Mouse (Mus musculus) embryonic facial prominence, embryonic 15.5 days (tissue): ENCODE results near the gene Pak3. TPM values are rescaled to one million over a fixed set of nuclear protein-coding genes. Genes with fewer than 3 reads are reported as not detected.

Experiments
- ATAC-seq: fragments of 200-750 bp; cut with Nextera tagmentation; 2 replicates; pipeline ENCODE4 v1.8.0; 2017; ENCODE audit warnings: low read depth, moderate TSS enrichment; ENCODE audit not compliant: insufficient number of reproducible peaks, low FRiP score, low TSS enrichment
- H3K27ac ChIP-seq: fragments of 300-500 bp; sonication (generic); replicated peaks from 2 replicates; pipeline ENCODE4 v1.5.1; 2015; ENCODE audit warnings: mild to moderate bottlenecking, inconsistent platforms
- H3K27me3 ChIP-seq: fragments of 300-500 bp; sonication (generic); 2 replicates; pipeline ENCODE4 v1.6.1; 2015; ENCODE audit warnings: inconsistent platforms
- H3K36me3 ChIP-seq: fragments of 300-500 bp; sonication (generic); 2 replicates; pipeline ENCODE4 v1.6.1; 2015; ENCODE audit warnings: mild to moderate bottlenecking, inconsistent platforms
- H3K4me1 ChIP-seq: fragments of 300-500 bp; sonication (generic); 2 replicates; pipeline ENCODE4 v1.6.1; 2015; ENCODE audit warnings: inconsistent platforms
- H3K4me2 ChIP-seq: fragments of 300-500 bp; sonication (generic); replicated peaks from 2 replicates; pipeline ENCODE4 v1.6.1; 2015; ENCODE audit warnings: mild to moderate bottlenecking, inconsistent platforms
- H3K4me3 ChIP-seq: fragments of 300-500 bp; sonication (generic); replicated peaks from 2 replicates; pipeline ENCODE4 v1.5.1; 2015; ENCODE audit warnings: mild to moderate bottlenecking, inconsistent platforms
- H3K9ac ChIP-seq: fragments of 300-500 bp; sonication (generic); 2 replicates; pipeline ENCODE4 v1.6.1; 2015; ENCODE audit warnings: inconsistent platforms
- H3K9me3 ChIP-seq: fragments of 300-500 bp; sonication (generic); replicated peaks from 2 replicates; pipeline ENCODE4 v1.6.1; 2016; ENCODE audit warnings: inconsistent platforms
- WGBS: fragments of 180-500 bp; shearing (Covaris S2); methylation state at CpG from one replicate; pipeline ENCODE4 v1.1.7; 2015; 5-methylcytosine and 5-hydroxymethylcytosine counted together
- polyA plus RNA-seq: library from polyadenylated mRNA; unstranded; fragments of >200 nt; fragmentation: Nextera tagmentation; extraction: Ambion mirVana; gene quantifications from 2 replicates; pipeline ENCODE4 v1.2.1, GENCODE M21; 2015

The Pak3 gene
- polyA plus RNA-seq, 1 experiment from 2014 or later, result 18.5 TPM

DNA sequence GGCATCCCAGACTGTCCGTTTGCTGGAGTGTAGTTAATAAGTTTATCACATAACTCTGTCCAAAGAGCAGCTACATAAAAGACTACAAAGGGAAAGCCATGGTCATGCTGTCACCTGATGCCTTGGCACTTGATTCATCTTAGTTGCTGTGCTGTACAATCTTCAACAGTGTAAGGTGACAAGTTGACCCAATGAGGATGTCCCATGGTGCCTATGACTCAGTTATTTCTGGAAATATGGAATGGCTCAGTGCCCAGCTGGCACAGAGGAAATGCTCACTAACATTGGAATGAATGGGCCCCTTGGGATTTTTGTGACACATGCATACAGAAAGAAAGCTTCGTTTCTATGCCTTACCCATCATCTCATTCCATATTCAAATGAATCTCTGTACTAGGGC, 55.3 kb downstream of the Pak3 start:
- no peaks in the 10 kb centered on the region for H3K27me3 ChIP-seq
- H3K27ac ChIP-seq, result no peak overlapping the region

DNA sequence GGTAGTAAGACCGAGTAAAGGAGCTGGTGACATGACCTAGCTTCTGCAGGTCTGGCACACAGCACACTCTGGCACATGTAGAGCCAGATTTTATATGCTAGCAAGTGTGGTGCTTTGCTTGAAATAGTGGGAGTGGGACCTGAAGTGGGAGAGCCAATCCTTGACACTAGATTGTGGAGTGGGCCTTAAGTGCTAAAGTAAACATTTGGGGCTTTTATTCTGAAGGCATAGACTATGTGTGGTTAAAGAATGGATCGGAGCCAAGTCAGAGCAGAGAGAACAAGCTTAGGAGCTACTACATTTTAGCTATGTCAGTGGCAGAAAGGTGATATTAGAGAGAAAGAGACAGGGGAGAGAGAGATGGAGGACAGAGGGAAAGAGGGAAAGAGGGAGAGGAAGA, 61.5 kb downstream of the Pak3 start:
- ATAC-seq, result no peak
- no peaks in the 10 kb centered on the region for H3K27me3 ChIP-seq
- no peaks in the 10 kb centered on the region for H3K4me1 ChIP-seq
- no peaks in the 10 kb centered on the region for H3K36me3 ChIP-seq
- no peak overlapping the region for H3K27ac ChIP-seq
- no peaks in the 10 kb centered on the region for H3K9me3 ChIP-seq
- H3K9ac ChIP-seq, result no peak overlapping the region
- 65% methylated on average over 2 of the region's 2 CpGs for WGBS
- H3K4me2 ChIP-seq, result no peak overlapping the region
- H3K4me3 ChIP-seq, result no peak overlapping the region

More for the DNA sequence above, 55.3 kb downstream of the Pak3 start:
- ATAC-seq, result no peak
- H3K4me3 ChIP-seq, result no peak overlapping the region
- WGBS, result 41% methylated on average over 2 of the region's 2 CpGs
- no peaks in the 10 kb centered on the region for H3K4me1 ChIP-seq
- H3K9me3 ChIP-seq, result no peaks in the 10 kb centered on the region
- H3K36me3 ChIP-seq, result no peaks in the 10 kb centered on the region
- H3K4me2 ChIP-seq, result no peak overlapping the region
- no peak overlapping the region for H3K9ac ChIP-seq

DNA sequence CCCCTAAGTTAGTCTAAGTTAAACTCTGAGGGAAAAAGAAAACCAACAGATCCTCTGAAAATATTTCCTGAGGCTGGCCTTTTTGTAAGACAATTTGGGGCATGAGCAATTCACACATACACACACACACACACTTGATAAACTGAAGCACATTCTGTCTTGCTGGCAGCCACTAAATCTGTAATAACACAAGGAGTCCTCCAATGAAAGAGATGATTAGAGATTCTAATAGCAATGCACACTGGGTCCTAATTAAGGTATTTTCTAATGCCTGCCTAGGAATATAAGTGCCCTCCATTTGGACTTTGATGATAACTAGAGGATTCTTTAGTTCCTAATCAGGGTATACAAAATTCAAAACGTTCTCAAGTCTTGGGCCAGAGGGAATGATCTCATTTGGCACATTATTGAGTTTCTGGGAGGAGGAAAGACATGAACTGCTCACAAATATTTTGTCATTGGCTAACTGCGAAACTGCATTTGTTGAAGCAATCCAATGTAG, 62.1 kb downstream of the Pak3 start:
- 57% methylated on average over 2 of the region's 2 CpGs for WGBS
- no peak overlapping the region for H3K4me3 ChIP-seq
- no peaks in the 10 kb centered on the region for H3K9me3 ChIP-seq
- no peak overlapping the region for H3K9ac ChIP-seq
- H3K27me3 ChIP-seq, result no peaks in the 10 kb centered on the region
- ATAC-seq, result no peak
- no peak overlapping the region for H3K4me2 ChIP-seq
- no peaks in the 10 kb centered on the region for H3K36me3 ChIP-seq
- no peak overlapping the region for H3K27ac ChIP-seq
- no peaks in the 10 kb centered on the region for H3K4me1 ChIP-seq

DNA sequence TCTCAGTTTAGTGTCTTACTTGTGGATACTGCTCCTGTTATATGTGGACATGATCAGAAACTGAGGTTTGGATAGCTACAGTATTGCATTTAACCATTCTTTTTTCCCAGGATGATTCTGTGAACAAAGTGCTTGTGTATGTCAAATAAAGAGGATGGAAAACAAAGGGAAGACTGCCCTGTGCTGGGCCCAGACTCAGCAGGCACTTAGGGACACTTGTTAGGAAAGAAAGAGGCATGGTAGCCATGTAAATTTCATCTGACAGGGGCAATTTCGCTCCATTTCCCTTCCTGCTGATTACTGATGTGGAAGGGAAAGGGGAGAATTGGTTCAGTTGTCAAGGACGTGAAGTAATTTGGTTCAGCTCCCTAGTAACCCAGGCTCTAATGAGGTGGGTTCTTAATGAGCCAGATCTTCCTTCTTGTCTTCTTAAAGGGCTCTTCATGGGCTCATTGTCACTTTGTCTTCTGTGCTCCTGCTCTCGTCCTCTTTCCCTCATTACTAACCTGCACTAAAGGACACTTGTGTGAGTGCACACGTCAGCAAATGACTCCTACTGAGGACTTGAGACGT, 88.6 kb downstream of the Pak3 start:
- Histone ChIP-seq H3K4me1 (no peaks in the 10 kb centered on the region), H3K4me3 (no peak overlapping the region), H3K9ac (no peak overlapping the region), H3K27ac (no peak overlapping the region), H3K9me3 (no peaks in the 10 kb centered on the region), H3K27me3 (no peaks in the 10 kb centered on the region; the same call in 1 of the 2 replicates), H3K4me2 (no peak overlapping the region), H3K36me3 (no peaks in the 10 kb centered on the region)
- WGBS, result 61% methylated on average over 5 of the region's 5 CpGs
- ATAC-seq, result no peak

DNA sequence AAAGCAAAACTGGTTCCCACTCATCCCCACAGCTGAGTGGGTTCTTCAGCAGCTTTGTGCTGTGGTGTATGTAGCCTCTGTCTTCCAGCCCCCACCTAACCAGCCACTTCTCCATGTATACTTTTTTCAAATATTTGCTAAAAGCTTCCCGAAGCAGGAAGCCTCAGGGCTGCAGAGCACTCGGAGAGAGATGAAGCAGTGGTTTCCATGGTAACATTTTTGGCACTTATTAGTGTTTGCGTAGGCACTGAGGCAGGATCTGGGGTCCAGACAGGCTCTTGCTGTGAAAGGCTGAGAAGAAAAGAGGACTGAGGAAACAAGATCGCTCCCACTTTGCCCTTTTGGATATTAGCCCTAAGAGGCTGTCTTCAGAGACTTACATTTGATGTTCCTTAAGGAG, 100.3 kb downstream of the Pak3 start:
- WGBS, result 37% methylated on average over 4 of the region's 4 CpGs
- ATAC-seq, result no peak

DNA sequence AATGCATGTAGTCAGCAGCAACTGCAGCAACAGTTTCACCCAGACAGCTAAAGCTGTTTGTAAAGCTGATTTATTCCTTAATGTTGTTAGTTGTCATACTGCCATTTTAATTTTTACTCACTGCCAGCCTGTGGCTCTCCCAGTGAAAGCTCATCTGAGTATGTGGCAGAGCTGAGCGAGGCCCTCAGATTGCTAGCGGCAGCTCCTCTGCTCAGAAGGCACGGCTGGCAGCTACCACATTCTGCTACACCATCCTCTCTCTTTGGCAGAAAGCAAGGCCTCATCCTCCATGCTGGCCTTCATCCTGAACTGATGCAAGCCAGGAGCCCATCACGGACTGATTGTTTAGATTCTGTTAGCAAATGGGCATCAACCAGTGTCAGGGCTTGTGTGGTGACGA, 109.4 kb downstream of the Pak3 start:
- no peak overlapping the region for H3K4me3 ChIP-seq
- ATAC-seq, result no peak
- no peaks in the 10 kb centered on the region; the same call in 1 of the 2 replicates for H3K27me3 ChIP-seq
- H3K9me3 ChIP-seq, result no peaks in the 10 kb centered on the region
- H3K4me2 ChIP-seq, result no peak overlapping the region
- no peaks in the 10 kb centered on the region for H3K36me3 ChIP-seq
- no peak overlapping the region for H3K9ac ChIP-seq
- no peak overlapping the region for H3K27ac ChIP-seq
- 75% methylated on average over 5 of the region's 5 CpGs for WGBS
- H3K4me1 ChIP-seq, result no peaks in the 10 kb centered on the region

More for the DNA sequence above, 100.3 kb downstream of the Pak3 start:
- no peaks in the 10 kb centered on the region for H3K4me1 ChIP-seq
- H3K9ac ChIP-seq, result no peak overlapping the region
- no peak overlapping the region for H3K27ac ChIP-seq
- H3K4me2 ChIP-seq, result no peak overlapping the region
- H3K27me3 ChIP-seq, result 0 out of 2 replicates have a peak, but pooled peaks cover 4% of the 10 kb centered on the region
- H3K4me3 ChIP-seq, result no peak overlapping the region
- no peaks in the 10 kb centered on the region for H3K9me3 ChIP-seq
- no peaks in the 10 kb centered on the region for H3K36me3 ChIP-seq

DNA sequence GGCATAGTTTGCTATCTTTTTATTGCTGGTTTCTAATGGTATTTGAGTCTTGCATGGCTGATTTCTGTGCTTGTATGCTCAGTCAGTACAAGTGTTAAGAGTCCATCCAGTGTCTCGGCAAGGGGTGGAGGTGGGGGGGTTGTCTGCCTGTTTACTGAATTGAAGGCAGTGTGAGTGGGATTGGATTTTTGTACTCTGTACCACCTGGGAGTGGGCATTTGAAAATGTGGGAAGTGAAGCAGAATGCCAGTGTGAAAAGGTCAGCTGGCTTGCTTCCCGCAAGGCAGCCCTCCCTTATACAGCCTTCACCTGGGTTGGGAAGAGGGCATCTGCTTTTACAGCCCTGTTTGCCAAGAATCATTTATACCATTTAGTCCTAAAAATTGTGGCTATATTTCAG, 125.5 kb downstream of the Pak3 start:
- 77% methylated on average over 2 of the region's 2 CpGs for WGBS
- Histone ChIP-seq H3K9ac (no peak overlapping the region), H3K4me2 (no peak overlapping the region), H3K4me1 (no peaks in the 10 kb centered on the region), H3K9me3 (no peaks in the 10 kb centered on the region), H3K27me3 (no peaks in the 10 kb centered on the region), H3K4me3 (no peak overlapping the region), H3K27ac (no peak overlapping the region), H3K36me3 (no peaks in the 10 kb centered on the region)
- ATAC-seq, result no peak

DNA sequence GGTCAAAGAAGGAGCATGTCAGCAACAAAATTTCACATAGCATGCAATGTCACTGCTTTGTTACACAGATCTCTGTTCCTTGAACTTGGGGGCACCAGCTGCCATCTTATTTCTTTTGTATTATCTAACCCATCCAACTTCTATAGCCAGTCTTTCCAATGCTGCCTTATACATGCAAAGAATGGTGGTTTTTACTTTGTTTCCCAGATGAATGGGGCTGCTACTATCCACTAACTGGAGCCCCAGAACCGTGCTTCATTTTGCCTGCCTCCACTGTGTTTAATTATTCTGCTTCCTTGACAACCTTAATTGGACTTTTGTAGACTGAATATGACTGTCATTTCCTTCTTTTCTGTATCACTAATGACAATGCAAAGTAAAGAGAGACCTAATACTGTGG, 126.4 kb downstream of the Pak3 start:
- WGBS, result 47% methylated on average over 1 of the region's 1 CpGs
- no peak for ATAC-seq

DNA sequence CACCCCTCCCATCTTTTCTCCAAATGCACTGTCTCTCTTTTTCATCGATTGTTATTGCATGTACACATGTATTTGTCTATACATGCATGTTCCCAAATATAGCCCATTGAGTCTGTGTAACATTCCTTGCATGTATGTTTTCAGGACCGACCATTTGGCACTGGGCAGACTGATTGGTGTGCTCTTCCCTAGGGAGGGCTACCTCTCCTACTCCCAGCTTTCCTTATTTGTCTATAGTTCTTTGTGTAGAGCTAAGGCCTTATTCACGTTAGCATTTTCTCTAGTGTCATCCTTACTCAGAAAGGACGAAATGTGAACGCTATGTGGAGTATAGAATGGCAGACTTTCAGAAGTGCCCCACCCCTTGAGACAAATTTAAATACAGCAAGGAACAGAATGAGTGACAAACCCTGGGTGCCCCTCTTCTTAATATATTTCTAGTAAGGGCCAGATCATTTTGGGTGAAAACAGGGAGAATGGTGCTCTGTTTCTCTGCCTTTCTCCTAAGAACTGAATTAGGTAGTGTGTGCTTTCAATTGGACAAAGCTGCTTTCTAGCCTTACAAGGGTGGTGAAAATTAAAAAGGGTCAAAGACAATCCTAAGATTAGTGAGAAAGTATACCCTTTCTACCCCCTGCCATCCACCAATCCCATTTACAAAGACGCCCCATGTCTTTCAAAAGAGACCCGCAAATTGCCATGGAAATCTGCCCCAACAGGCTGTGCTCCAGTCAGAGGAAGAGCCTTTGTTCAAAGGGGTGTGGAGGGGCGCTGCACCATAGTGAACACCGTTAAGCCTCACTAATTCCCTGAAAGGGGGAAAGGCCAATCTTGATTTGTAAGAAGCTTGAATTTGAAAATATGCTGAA, 136.2 kb downstream of the Pak3 start:
- WGBS, result 39% methylated on average over 9 of the region's 9 CpGs

More for the DNA sequence above, 126.4 kb downstream of the Pak3 start:
- no peaks in the 10 kb centered on the region for H3K4me1 ChIP-seq
- H3K4me2 ChIP-seq, result no peak overlapping the region
- no peak overlapping the region for H3K4me3 ChIP-seq
- H3K36me3 ChIP-seq, result no peaks in the 10 kb centered on the region
- no peaks in the 10 kb centered on the region for H3K27me3 ChIP-seq
- H3K27ac ChIP-seq, result no peak overlapping the region
- H3K9ac ChIP-seq, result no peak overlapping the region
- H3K9me3 ChIP-seq, result no peaks in the 10 kb centered on the region

DNA sequence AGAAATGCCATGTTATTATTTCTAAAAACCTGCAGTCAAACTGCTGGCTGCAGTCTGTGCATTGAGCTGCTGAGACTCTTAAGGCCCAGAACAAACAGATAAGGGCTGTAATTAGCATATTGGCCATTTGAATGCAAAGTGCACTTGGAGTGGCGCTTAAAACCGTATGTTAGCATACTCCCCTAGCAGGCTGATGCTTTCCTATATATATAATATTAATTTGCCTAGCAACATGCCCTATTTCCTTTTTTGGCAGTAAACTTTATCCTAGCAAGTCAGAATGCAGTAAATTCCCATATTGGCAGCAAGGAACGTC, 136.7 kb downstream of the Pak3 start:
- Histone ChIP-seq H3K36me3 (no peaks in the 10 kb centered on the region), H3K4me1 (no peaks in the 10 kb centered on the region), H3K27me3 (peaks cover 5% of the 10 kb centered on the region; the same call in 1 of the 2 replicates), H3K9ac (no peak overlapping the region), H3K4me2 (no peak overlapping the region), H3K4me3 (no peak overlapping the region), H3K27ac (no peak overlapping the region), H3K9me3 (no peaks in the 10 kb centered on the region)
- 23% methylated on average over 3 of the region's 3 CpGs for whole genome bisulfite sequencing
- ATAC-seq, result no peak

More for the DNA sequence above, 136.2 kb downstream of the Pak3 start:
- Histone ChIP-seq H3K4me1 (no peaks in the 10 kb centered on the region), H3K9ac (no peak overlapping the region), H3K27me3 (peaks cover 5% of the 10 kb centered on the region; the same call in 1 of the 2 replicates), H3K36me3 (no peaks in the 10 kb centered on the region), H3K4me3 (no peak overlapping the region), H3K9me3 (no peaks in the 10 kb centered on the region), H3K27ac (no peak overlapping the region), H3K4me2 (no peak overlapping the region)
- ATAC-seq, result no peak

DNA sequence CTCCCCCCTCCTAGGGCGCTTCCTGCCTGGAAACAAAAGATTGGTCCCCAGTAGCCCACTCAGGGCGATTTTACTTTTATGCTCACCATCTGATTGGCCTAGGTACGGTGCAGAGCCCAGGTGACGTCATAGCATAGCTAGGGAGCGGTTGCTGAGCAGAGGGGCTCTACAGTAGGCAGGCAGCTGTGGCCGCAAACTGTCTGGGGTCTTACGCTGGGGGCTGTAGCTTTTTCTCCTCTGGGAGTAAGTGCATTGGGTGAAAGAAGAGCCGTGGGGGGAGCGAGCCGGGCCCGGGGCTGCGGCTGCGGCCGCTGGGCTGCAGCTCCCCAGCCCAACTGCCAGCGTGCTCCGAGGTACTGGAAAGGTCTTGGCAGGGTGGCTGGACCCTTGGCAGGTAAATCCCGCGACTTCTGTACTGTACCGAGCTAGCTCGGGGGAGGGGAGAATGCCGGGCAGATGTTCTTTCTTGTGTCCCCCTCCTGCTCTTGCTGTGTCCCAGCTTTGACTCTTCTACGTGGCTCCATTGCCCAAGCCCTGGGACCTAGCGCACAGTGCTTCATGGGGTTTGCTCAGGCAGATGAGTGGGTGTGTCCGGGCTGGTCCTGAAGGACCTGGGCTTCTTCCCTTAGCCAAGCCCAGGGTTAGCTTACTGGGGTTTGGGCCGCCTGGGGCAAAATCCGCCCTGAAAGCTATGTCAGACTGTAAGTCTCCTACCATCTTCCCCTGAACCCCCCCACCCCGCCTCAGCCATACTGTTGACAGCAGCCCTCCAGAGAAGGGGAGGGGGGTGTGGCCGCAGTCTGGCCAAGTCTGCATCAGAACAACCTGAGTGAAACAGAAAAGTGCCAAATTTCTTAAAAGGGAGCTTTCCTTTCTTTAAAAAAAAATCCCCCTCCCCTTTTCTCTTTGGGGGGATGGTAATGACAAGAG, 146.1 kb downstream of the Pak3 start:
- peak; percentile 91 for ATAC-seq
- Histone ChIP-seq H3K27ac (no peak overlapping the region), H3K36me3 (no peaks in the 10 kb centered on the region), H3K4me3 (peak overlapping the region; percentile 49), H3K9ac (no peak overlapping the region), H3K9me3 (no peaks in the 10 kb centered on the region), H3K4me2 (peak overlapping the region; percentile 59), H3K27me3 (no peaks in the 10 kb centered on the region), H3K4me1 (no peaks in the 10 kb centered on the region)
- WGBS, result 17% methylated on average over 27 of the region's 28 CpGs
